Mouse (Mus musculus) testis, adult 2 months (tissue): ENCODE measurements around the gene Mfng. TPM values are rescaled to one million over a fixed set of nuclear protein-coding genes. Genes with fewer than 3 reads are reported as not detected.

Experiments used
- H3K27ac ChIP-seq: fragments of 200-500 bp; 2 replicates; pipeline ENCODE4 v1.5.1; 2012; ENCODE audit warnings: low read depth, low read length; ENCODE audit not compliant: control insufficient read depth, insufficient read depth
- H3K27me3 ChIP-seq: fragments of 200-500 bp; 2 replicates; pipeline ENCODE4 v1.6.1; 2012; ENCODE audit warnings: mild to moderate bottlenecking, low read length, moderate library complexity; ENCODE audit not compliant: control insufficient read depth, insufficient read depth
- H3K36me3 ChIP-seq: fragments of 200-500 bp; 2 replicates; pipeline ENCODE4 v1.6.1; 2012; ENCODE audit warnings: mild to moderate bottlenecking, low read length; ENCODE audit not compliant: control insufficient read depth, insufficient read depth
- H3K4me1 ChIP-seq: fragments of 200-500 bp; 2 replicates; pipeline ENCODE4 v1.6.1; 2012; ENCODE audit warnings: low read length; ENCODE audit not compliant: control insufficient read depth, insufficient read depth
- H3K4me3 ChIP-seq: fragments of 200-500 bp; 2 replicates; pipeline ENCODE4 v1.5.1; 2012; ENCODE audit warnings: low read depth, mild to moderate bottlenecking, low read length, moderate library complexity, mixed read lengths; ENCODE audit not compliant: control insufficient read depth
- CTCF ChIP-seq: fragments of 200-500 bp; IDR thresholded peaks from 2 replicates; pipeline ENCODE4 v1.5.1; 2012; ENCODE audit warnings: low read depth, mild to moderate bottlenecking, inconsistent platforms, low read length, moderate library complexity; ENCODE audit not compliant: control insufficient read depth, insufficient read depth, insufficient replicate concordance
- POLR2A ChIP-seq: fragments of 200-500 bp; IDR thresholded peaks from 2 replicates; pipeline ENCODE4 v1.6.1; 2012; ENCODE audit warnings: low read depth, mild to moderate bottlenecking, inconsistent platforms, low read length, moderate library complexity; ENCODE audit not compliant: control insufficient read depth
- polyA plus RNA-seq: library from polyadenylated mRNA; depleted of rRNA; stranded (reverse); fragments of >200 nt; gene quantifications from 2 replicates; pipeline ENCODE4 v1.2.3, GENCODE M21; 2012

Mfng gene
- polyA plus RNA-seq, 1 experiment = 0.75 TPM

DNA sequence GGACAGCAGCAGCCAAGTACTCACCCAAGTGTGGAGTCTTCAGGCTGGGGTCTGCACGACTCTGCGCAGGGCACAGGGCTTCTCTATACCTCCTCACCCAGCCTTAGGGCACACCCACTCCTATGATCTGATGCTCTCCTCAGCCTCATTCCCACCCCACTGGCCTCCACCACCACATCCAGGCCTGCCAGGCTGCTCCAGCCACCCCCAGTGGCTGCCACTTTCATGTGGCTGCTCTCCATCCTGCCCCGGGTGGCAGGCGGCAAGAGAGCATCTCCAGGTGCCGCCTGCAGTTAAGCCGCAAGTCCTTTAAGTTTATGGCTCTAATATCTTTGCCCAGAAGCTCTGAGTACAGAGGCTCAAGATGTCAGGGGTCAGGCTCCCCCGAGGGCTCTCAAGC, 46.6 kb downstream of the Mfng start:
- no peak overlapping the region for H3K4me3 ChIP-seq
- no peaks in the 10 kb centered on the region for H3K27me3 ChIP-seq
- H3K4me1 ChIP-seq = peaks cover 3% of the 10 kb centered on the region
- TF ChIP-seq POLR2A (no peak), CTCF (no peak)
- H3K27ac ChIP-seq = no peak overlapping the region
- H3K36me3 ChIP-seq = no peaks in the 10 kb centered on the region

DNA sequence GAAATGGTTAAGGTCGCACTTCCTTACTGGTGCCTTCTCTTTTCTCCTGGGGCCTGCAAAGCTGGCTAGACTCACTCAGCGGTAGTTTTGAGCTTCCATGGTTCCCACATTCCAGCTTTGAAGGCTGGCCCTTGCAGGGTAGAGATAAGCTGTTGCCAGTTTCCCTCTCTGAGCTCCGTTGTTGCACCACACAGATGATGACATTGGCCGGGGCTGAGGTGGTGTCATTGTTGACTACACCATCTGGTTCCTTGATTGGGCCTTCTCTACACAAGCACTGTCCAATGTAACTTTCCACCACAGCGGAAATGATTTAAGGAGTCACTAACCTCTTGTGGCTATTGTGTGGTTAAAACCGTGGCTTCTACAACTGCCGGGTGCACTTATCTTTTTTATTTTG, 52.7 kb downstream of the Mfng start:
- H3K36me3 ChIP-seq = no peaks in the 10 kb centered on the region
- H3K27ac ChIP-seq = no peak overlapping the region
- H3K4me3 ChIP-seq = no peak overlapping the region
- H3K27me3 ChIP-seq = no peaks in the 10 kb centered on the region
- TF ChIP-seq CTCF (no peak), POLR2A (no peak)
- H3K4me1 ChIP-seq = peaks cover 13% of the 10 kb centered on the region

- Histone ChIP-seq H3K36me3 (no peaks in the 10 kb centered on the region), H3K4me3 (no peak overlapping the region), H3K27me3 (no peaks in the 10 kb centered on the region), H3K27ac (no peak overlapping the region), H3K4me1 (peaks cover 13% of the 10 kb centered on the region)
- TF ChIP-seq CTCF = peak; percentile 79
- TF ChIP-seq POLR2A = no peak
Observed at GRCm38 (mm10) chr15:78720094-78720493, 53.2 kb downstream of the Mfng start.

DNA sequence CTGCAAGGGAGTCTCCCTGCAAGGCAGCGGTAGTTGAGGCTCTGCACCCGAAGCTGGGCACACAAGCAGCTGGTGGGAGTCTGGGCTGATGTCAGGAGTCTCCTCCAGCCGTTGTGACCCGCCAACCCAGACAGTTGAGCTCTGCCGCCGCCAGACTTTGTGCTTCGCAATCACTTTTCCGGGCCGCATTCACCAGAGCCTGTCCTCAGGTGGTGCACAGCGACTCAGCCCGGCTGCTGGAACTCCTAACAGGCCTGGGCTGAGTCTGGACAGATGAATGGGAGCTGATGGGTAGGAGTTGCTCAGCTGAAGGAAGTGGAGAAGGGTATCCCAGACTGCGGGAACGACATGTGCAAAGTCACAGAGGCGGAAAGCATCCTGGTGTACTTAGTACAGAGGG, 53.9 kb downstream of the Mfng start:
- Histone ChIP-seq H3K27ac (no peak overlapping the region), H3K27me3 (no peaks in the 10 kb centered on the region), H3K4me1 (peaks cover 13% of the 10 kb centered on the region), H3K4me3 (peak overlapping the region; percentile 38), H3K36me3 (no peaks in the 10 kb centered on the region)
- TF ChIP-seq CTCF (no peak), POLR2A (no peak; the same call in 1 of the 2 replicates)

- Histone ChIP-seq H3K27ac (no peak within 1 kb of the TSS), H3K4me1 (peaks cover 11% of the 10 kb centered on the region), H3K4me3 (peak within 1 kb of the TSS; percentile 45), H3K27me3 (no peaks in the 10 kb centered on the region), H3K36me3 (no peaks in the 10 kb centered on the region)
- TF ChIP-seq CTCF = no peak
- no peak for TF ChIP-seq POLR2A
Observed at GRCm38 (mm10) chr15:78718290-78719250, 54.7 kb downstream of the Mfng start, which contains the start of gene Elfn2. TSS of gene Elfn2 (minus strand) at chr15:78718771.

- TF ChIP-seq CTCF = no peak
- no peak for TF ChIP-seq POLR2A
- H3K4me1 ChIP-seq = peaks cover 13% of the 10 kb centered on the region; the same call in 1 of the 2 replicates
- H3K27me3 ChIP-seq = no peaks in the 10 kb centered on the region
- no peaks in the 10 kb centered on the region for H3K36me3 ChIP-seq
- H3K4me3 ChIP-seq = no peak overlapping the region
- no peak overlapping the region for H3K27ac ChIP-seq
Observed at GRCm38 (mm10) chr15:78716936-78717335, 56.3 kb downstream of the Mfng start.

DNA sequence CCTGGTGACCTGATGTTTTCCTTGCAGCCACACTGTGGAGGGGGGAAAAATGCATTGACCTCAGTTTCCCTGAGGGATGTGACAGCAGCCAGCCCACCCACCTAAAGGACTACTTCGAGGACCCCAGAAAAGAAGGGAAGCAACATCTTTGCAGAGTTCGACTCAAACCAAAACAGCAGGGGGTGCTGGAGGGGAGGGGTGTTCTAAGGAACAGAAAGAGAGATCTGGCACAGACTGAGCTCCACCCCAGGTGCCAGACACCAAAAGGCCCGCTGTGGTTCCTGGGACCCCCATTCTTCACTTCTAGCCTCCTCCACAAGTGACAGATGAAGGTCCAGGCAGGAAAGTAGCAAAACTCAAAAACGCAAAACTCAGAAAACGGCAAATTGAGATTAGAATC, 57.4 kb downstream of the Mfng start:
- Histone ChIP-seq H3K4me3 (no peak overlapping the region), H3K4me1 (peaks cover 13% of the 10 kb centered on the region; the same call in 1 of the 2 replicates), H3K27me3 (no peaks in the 10 kb centered on the region), H3K36me3 (no peaks in the 10 kb centered on the region), H3K27ac (no peak overlapping the region)
- TF ChIP-seq POLR2A (no peak), CTCF (no peak)
